In genomic region chr9:78527301-78527761, GRCm38 (mm10) we compare ENCODE assay signal across 8 mouse cellular contexts. TPM values are rescaled to one million over a fixed set of nuclear protein-coding genes. Genes with fewer than 3 reads are reported as not detected.
DNase-seq lines count a peak whose midpoint lies in the region; ATAC-seq and TF ChIP-seq lines count a peak whose summit lies in the region.

No protein-coding gene starts in this region.

- TF ChIP-seq POLR2A in brain, embryonic 14.5 days (IDR thresholded peaks at IDR 0.05; ENCODE audit: borderline replicate concordance, extremely low read depth, insufficient read depth, insufficient read length, poor library complexity, severe bottlenecking): no peak

- TF ChIP-seq EP300 in stomach, postnatal 0 days (optimal IDR thresholded peaks at IDR 0.05): no peak

- no peaks in the 10 kb centered on the region for H3K36me3 ChIP-seq in erythroblast, embryonic 14.5 days (ENCODE audit: control insufficient read depth)
- H3K36me3 ChIP-seq in heart, embryonic 13.5 days: peaks cover 5% of the 10 kb centered on the region; the same call in 1 of the 2 replicates
- H3K36me3 ChIP-seq in liver, embryonic 16.5 days (ENCODE audit: control insufficient read depth, insufficient read depth): no peaks in the 10 kb centered on the region
- H3K36me3 ChIP-seq in neural tube, embryonic 12.5 days: peaks cover 5% of the 10 kb centered on the region; the same call in 1 of the 2 replicates
- H3K36me3 ChIP-seq in stomach, postnatal 0 days (ENCODE audit: control insufficient read depth, insufficient read depth, low read length): no peaks in the 10 kb centered on the region

- peaks cover 6% of the 10 kb centered on the region for H3K27me3 ChIP-seq in erythroblast, embryonic 14.5 days (ENCODE audit: control insufficient read depth)
- no peaks in the 10 kb centered on the region for H3K27me3 ChIP-seq in heart, embryonic 13.5 days (replicated peaks)
- no peaks in the 10 kb centered on the region for H3K27me3 ChIP-seq in liver, embryonic 16.5 days (ENCODE audit: control insufficient read depth, insufficient read depth, low read depth, low read length)
- H3K27me3 ChIP-seq in neural tube, embryonic 12.5 days (replicated peaks): no peaks in the 10 kb centered on the region
- no peaks in the 10 kb centered on the region for H3K27me3 ChIP-seq in stomach, postnatal 0 days (ENCODE audit: control insufficient read depth, insufficient read depth, low read length)

- H3K4me3 ChIP-seq in erythroblast, embryonic 14.5 days (replicated peaks): peak overlapping the region; percentile 65
- H3K4me3 ChIP-seq in heart, embryonic 13.5 days: peak overlapping the region; percentile 59
- H3K4me3 ChIP-seq in liver, embryonic 16.5 days (ENCODE audit: low read depth, low read length): peak overlapping the region; percentile 70
- H3K4me3 ChIP-seq in neural tube, embryonic 12.5 days: peak overlapping the region; percentile 40
- H3K4me3 ChIP-seq in stomach, postnatal 0 days (ENCODE audit: low read depth, low read length): peak overlapping the region; percentile 49

- peak; percentile 78 for TF ChIP-seq CTCF in brain, embryonic 14.5 days (IDR thresholded peaks at IDR 0.05; ENCODE audit: borderline replicate concordance, extremely low read depth, insufficient read depth, insufficient read length)
- TF ChIP-seq CTCF in stomach, postnatal 0 days (IDR thresholded peaks at IDR 0.05; ENCODE audit: low read depth): peak; percentile 79

- peak overlapping the region; percentile 78 for H3K9ac ChIP-seq in heart, embryonic 13.5 days
- H3K9ac ChIP-seq in liver, embryonic 16.5 days (ENCODE audit: low read depth, low read length): peak overlapping the region; percentile 58
- peak overlapping the region; percentile 58 for H3K9ac ChIP-seq in neural tube, embryonic 12.5 days
- H3K9ac ChIP-seq in stomach, postnatal 0 days (ENCODE audit: low read length): peak overlapping the region; percentile 51; the same call in 1 of the 2 replicates

- peaks cover 21% of the 10 kb centered on the region for H3K4me1 ChIP-seq in erythroblast, embryonic 14.5 days (ENCODE audit: control insufficient read depth)
- peaks cover 24% of the 10 kb centered on the region for H3K4me1 ChIP-seq in heart, embryonic 13.5 days
- peaks cover 9% of the 10 kb centered on the region for H3K4me1 ChIP-seq in liver, embryonic 16.5 days (ENCODE audit: control insufficient read depth, low read depth, low read length)
- 0 out of 2 replicates have a peak, but pooled peaks cover 4% of the 10 kb centered on the region for H3K4me1 ChIP-seq in neural tube, embryonic 12.5 days
- no peaks in the 10 kb centered on the region for H3K4me1 ChIP-seq in stomach, postnatal 0 days (replicated peaks; ENCODE audit: control insufficient read depth, insufficient read depth)

- peak overlapping the region; percentile 80 for H3K4me2 ChIP-seq in heart, embryonic 13.5 days
- peak overlapping the region; percentile 96 for H3K4me2 ChIP-seq in liver, embryonic 16.5 days (ENCODE audit: low read depth, low read length)
- peak overlapping the region; percentile 83 for H3K4me2 ChIP-seq in neural tube, embryonic 12.5 days (replicated peaks)
- peak overlapping the region; percentile 71 for H3K4me2 ChIP-seq in stomach, postnatal 0 days (replicated peaks; ENCODE audit: low read depth)

- ATAC-seq in heart, embryonic 13.5 days (ENCODE audit: extremely low read depth, insufficient number of reproducible peaks, low FRiP score, low TSS enrichment): peak; percentile 79
- peak; percentile 71 for ATAC-seq in liver, embryonic 16.5 days (ENCODE audit: low read depth)
- peak; percentile 76 for ATAC-seq in neural tube, embryonic 12.5 days (ENCODE audit: low FRiP score, low read depth)
- ATAC-seq in stomach, postnatal 0 days (ENCODE audit: low FRiP score, low TSS enrichment): peak; percentile 94

- no peaks in the 10 kb centered on the region for H3K9me3 ChIP-seq in erythroblast, embryonic 14.5 days (ENCODE audit: control insufficient read depth, low read length)
- no peaks in the 10 kb centered on the region for H3K9me3 ChIP-seq in heart, embryonic 13.5 days
- no peaks in the 10 kb centered on the region for H3K9me3 ChIP-seq in liver, embryonic 16.5 days (replicated peaks; ENCODE audit: control insufficient read depth, low read length)
- H3K9me3 ChIP-seq in neural tube, embryonic 12.5 days: no peaks in the 10 kb centered on the region
- no peaks in the 10 kb centered on the region for H3K9me3 ChIP-seq in stomach, postnatal 0 days (ENCODE audit: control insufficient read depth, low read length)

- whole genome bisulfite sequencing in heart, embryonic 13.5 days: under 1% methylated on average over 24 of the region's 24 CpGs
- WGBS in liver, embryonic 16.5 days (ENCODE audit: insufficient replicate concordance): under 1% methylated on average over 24 of the region's 24 CpGs
- under 1% methylated on average over 24 of the region's 24 CpGs for WGBS in neural tube, embryonic 12.5 days
- WGBS in stomach, postnatal 0 days: under 1% methylated on average over 24 of the region's 24 CpGs

- H3K27ac ChIP-seq in heart, embryonic 13.5 days (replicated peaks): peak overlapping the region; percentile 87
- peak overlapping the region; percentile 84 for H3K27ac ChIP-seq in liver, embryonic 16.5 days (ENCODE audit: low read length)
- H3K27ac ChIP-seq in neural tube, embryonic 12.5 days: peak overlapping the region; percentile 60; the same call in 1 of the 2 replicates
- H3K27ac ChIP-seq in stomach, postnatal 0 days (replicated peaks): peak overlapping the region; percentile 90

- peak; percentile 87 for DNase-seq in CD4-positive helper T cell, adult 2 months (ENCODE audit: low read depth, low spot score)
- DNase-seq in brain, embryonic 14.5 days (ENCODE audit: low read depth): peak; percentile 85
- peak; percentile 89 for DNase-seq in kidney, postnatal 10 days
- peak; percentile 95 for DNase-seq in stomach, postnatal 0 days (ENCODE audit: low spot score)

RNA-seq across cellular contexts. Expression of gene Eef1a1, which starts 38.4 kb away (rescaled TPM):
- 6,510 and 8,462 TPM in 2 replicates for polyA plus RNA-seq in brain, embryonic 14.5 days (2012; rRNA removed)
- polyA plus RNA-seq in erythroblast, embryonic 14.5 days (2012): 47.9 and 54.8 TPM in 2 replicates
- 3,078 and 3,363 TPM in 2 replicates for polyA plus RNA-seq in heart, embryonic 13.5 days (2015; fragmentation: Nextera tagmentation; extraction: Ambion mirVana)
- polyA plus RNA-seq in liver, embryonic 16.5 days (2015; fragmentation: Nextera tagmentation; extraction: Ambion mirVana): 1,873 and 1,994 TPM in 2 replicates
- polyA plus RNA-seq in neural tube, embryonic 12.5 days (2016; fragmentation: Nextera tagmentation; extraction: Ambion mirVana): 3,212 and 3,225 TPM in 2 replicates
- 2,673 and 2,818 TPM in 2 replicates for polyA plus RNA-seq in stomach, postnatal 0 days (2015; fragmentation: Nextera tagmentation; extraction: Ambion mirVana)

Comparison
In these comparisons a context has a peak if more than half of its experiments do, and no peak if none do; other contexts are left out.
1. Peak in every context shown above with its lines: DNase-seq, ATAC-seq, H3K4me3 ChIP-seq and H3K27ac ChIP-seq.
2. RNA of gene Eef1a1, which starts 38.4 kb away (polyA plus RNA-seq): 6,510 to 8,462 TPM in brain, embryonic 14.5 days, 3,212 to 3,225 TPM in neural tube, embryonic 12.5 days, 3,078 to 3,363 TPM in heart, embryonic 13.5 days, 2,673 to 2,818 TPM in stomach, postnatal 0 days and 1,873 to 1,994 TPM in liver, embryonic 16.5 days; 47.9 to 54.8 TPM in erythroblast, embryonic 14.5 days; every median in the first group is over 10 times any median in the second.